Mouse (Mus musculus) CH12.LX (cell line): Measurements from ENCODE around the gene Ppm1b. TPM values are rescaled to one million over a fixed set of nuclear protein-coding genes. Genes with fewer than 3 reads are reported as not detected.
A peak's percentile ranks its signal among the peaks of the same experiment; 100 is the strongest.

ENCODE experiments used
- DNase-seq: peaks from one replicate; pipeline ENCODE4 v3.0.0-alpha.2; 2013; ENCODE audit errors: extremely low read depth
- H3K27ac ChIP-seq: 2 replicates; pipeline ENCODE4 v1.5.1; 2012; ENCODE audit warnings: low read depth, mild to moderate bottlenecking, control low read depth, moderate library complexity; ENCODE audit not compliant: insufficient read depth
- H3K27me3 ChIP-seq: replicated peaks from 2 replicates; pipeline ENCODE3; 2012; ENCODE audit warnings: inconsistent platforms
- H3K36me3 ChIP-seq, 2 experiments: replicated peaks in 1 of 2; 2 replicates each; pipeline versions ENCODE3 to v1.6.1; 2012; ENCODE audit warnings: inconsistent platforms in 1 of 2, low read length in 1 of 2, mild to moderate bottlenecking in 1 of 2, mixed read lengths in 1 of 2, moderate library complexity in 1 of 2; ENCODE audit not compliant: control insufficient read depth in 1 of 2, insufficient read depth in 1 of 2
- H3K4me1 ChIP-seq, 2 experiments: 2 replicates each; pipeline ENCODE4 v1.6.1; 2012; ENCODE audit warnings: inconsistent platforms in 1 of 2, moderate library complexity in 1 of 2; ENCODE audit not compliant: insufficient read depth in 2 of 2, control insufficient read depth in 1 of 2
- H3K4me2 ChIP-seq: 2 replicates; pipeline ENCODE4 v1.6.1; 2012; ENCODE audit warnings: low read depth, mild to moderate bottlenecking, control low read depth; ENCODE audit not compliant: poor library complexity, insufficient read depth, severe bottlenecking
- H3K4me3 ChIP-seq, 3 experiments: fragments of 150-350 bp in 1 of 3; sonication (generic) in 1 of 3; replicated peaks in 1 of 3; 2 replicates each; pipeline versions ENCODE3 to v1.5.1; 2011 to 2012; ENCODE audit warnings: low read depth in 2 of 3, low read length in 2 of 3, mild to moderate bottlenecking in 2 of 3, moderate library complexity in 2 of 3, control low read depth in 1 of 3, improper control_type of control experiment in 1 of 3, inconsistent platforms in 1 of 3, mixed read lengths in 1 of 3; ENCODE audit not compliant: poor library complexity in 1 of 3
- H3K79me2 ChIP-seq: replicated peaks from 2 replicates; pipeline ENCODE4 v1.6.1; 2012; ENCODE audit warnings: mild to moderate bottlenecking, moderate library complexity; ENCODE audit not compliant: control insufficient read depth, poor library complexity, insufficient read depth, severe bottlenecking; ENCODE audit errors: extremely low read depth
- H3K9ac ChIP-seq: 2 replicates; pipeline ENCODE4 v1.6.1; 2012; ENCODE audit warnings: low read depth, mild to moderate bottlenecking, control low read depth, moderate library complexity; ENCODE audit not compliant: insufficient read depth
- H3K9me3 ChIP-seq: replicated peaks from 2 replicates; pipeline ENCODE3; 2012; ENCODE audit warnings: low read length, inconsistent platforms, mixed read lengths
- BHLHE40 ChIP-seq: IDR thresholded peaks from 2 replicates; pipeline ENCODE4 v1.6.1; 2011; ENCODE audit warnings: mild to moderate bottlenecking, low read depth, low read length, improper control_type of control experiment
- CHD1 ChIP-seq: IDR thresholded peaks from 2 replicates; pipeline ENCODE4 v1.6.1; 2012; ENCODE audit warnings: low read depth, low read length, improper control_type of control experiment, inconsistent platforms
- CHD2 ChIP-seq: IDR thresholded peaks from 2 replicates; pipeline ENCODE4 v1.6.1; 2011; ENCODE audit warnings: low read length, improper control_type of control experiment
- CTCF ChIP-seq, 2 experiments: IDR thresholded peaks in 1 of 2; conservative IDR thresholded peaks in 1 of 2; 2 replicates each; pipeline ENCODE4 v1.5.1; 2011 to 2012; ENCODE audit warnings: low read depth in 2 of 2, low read length in 2 of 2, improper control_type of control experiment in 1 of 2, inconsistent platforms in 1 of 2, mild to moderate bottlenecking in 1 of 2, moderate library complexity in 1 of 2
- E2F4 ChIP-seq: IDR thresholded peaks from 2 replicates; pipeline ENCODE4 v1.6.1; 2011; ENCODE audit warnings: low read depth, low read length, improper control_type of control experiment; ENCODE audit not compliant: insufficient replicate concordance
- ELF1 ChIP-seq: IDR thresholded peaks from 2 replicates; pipeline ENCODE4 v1.6.1; 2014; ENCODE audit warnings: low read depth, mild to moderate bottlenecking, inconsistent platforms, low read length, improper control_type of control experiment
- GABPA ChIP-seq: IDR thresholded peaks from 2 replicates; pipeline ENCODE4 v1.6.1; 2012; ENCODE audit warnings: low read depth, low read length, improper control_type of control experiment, inconsistent platforms; ENCODE audit not compliant: insufficient replicate concordance
- HCFC1 ChIP-seq: IDR thresholded peaks from 2 replicates; pipeline ENCODE4 v1.6.1; 2012; ENCODE audit warnings: low read depth, mild to moderate bottlenecking, inconsistent platforms, low read length, improper control_type of control experiment
- JUN ChIP-seq: IDR thresholded peaks from 2 replicates; pipeline ENCODE4 v1.6.1; 2011; ENCODE audit warnings: low read depth, mild to moderate bottlenecking, low read length, improper control_type of control experiment, moderate library complexity; ENCODE audit not compliant: insufficient read depth
- JUND ChIP-seq: conservative IDR thresholded peaks from 2 replicates; pipeline ENCODE4 v1.6.1; 2011; ENCODE audit warnings: low read depth, low read length, improper control_type of control experiment
- MAFK ChIP-seq: IDR thresholded peaks from 2 replicates; pipeline ENCODE4 v1.6.1; 2011; ENCODE audit warnings: low read length, improper control_type of control experiment; ENCODE audit not compliant: insufficient replicate concordance
- MAX ChIP-seq: IDR thresholded peaks from 2 replicates; pipeline ENCODE4 v1.6.1; 2011; ENCODE audit warnings: low read length, improper control_type of control experiment
- MYC ChIP-seq: IDR thresholded peaks from 2 replicates; pipeline ENCODE4 v1.6.1; 2011; ENCODE audit warnings: low read depth, mild to moderate bottlenecking, improper control_type of control experiment, low read length
- NELFE ChIP-seq: IDR thresholded peaks from 2 replicates; pipeline ENCODE4 v1.6.1; 2011; ENCODE audit warnings: low read depth, low read length, improper control_type of control experiment
- POLR2A ChIP-seq: IDR thresholded peaks from 2 replicates; pipeline ENCODE4 v1.6.1; 2011; ENCODE audit warnings: low read depth, mild to moderate bottlenecking, improper control_type of control experiment, low read length
- SIN3A ChIP-seq: IDR thresholded peaks from 2 replicates; pipeline ENCODE4 v1.6.1; 2012; ENCODE audit warnings: low read length, improper control_type of control experiment, inconsistent platforms
- TBP ChIP-seq: conservative IDR thresholded peaks from 2 replicates; pipeline ENCODE4 v1.6.1; 2011; ENCODE audit warnings: low read depth, low read length, improper control_type of control experiment
- TCF12 ChIP-seq: IDR thresholded peaks from 2 replicates; pipeline ENCODE4 v1.6.1; 2014; ENCODE audit warnings: low read depth, mild to moderate bottlenecking, inconsistent platforms, low read length, improper control_type of control experiment
- USF1 ChIP-seq: IDR thresholded peaks from 2 replicates; pipeline ENCODE4 v1.6.1; 2014; ENCODE audit warnings: low read depth, mild to moderate bottlenecking, inconsistent platforms, low read length, improper control_type of control experiment
- ZMIZ1 ChIP-seq: IDR thresholded peaks from 2 replicates; pipeline ENCODE4 v1.6.1; 2012; ENCODE audit warnings: low read depth, mild to moderate bottlenecking, inconsistent platforms, low read length, improper control_type of control experiment
- dilution Hi-C: fragments of 300-500 bp; cut with MboI; formaldehyde crosslinking; loops from 2 replicates; pipeline ENCODE4 v1.14.3; 2020; ENCODE audit warnings: low sequenced_read_pairs; ENCODE audit not compliant: extremely low pct_unique_long_range_greater_than_20kb, extremely low pct_ligation_motif_present
- in situ Hi-C: fragments of 300-500 bp; cut with MboI; formaldehyde crosslinking; loops from 3 replicates; pipeline ENCODE4 v1.14.3; 2019; ENCODE audit warnings: low sequenced_read_pairs, low pct_ligation_motif_present, low pct_unique_long_range_greater_than_20kb, mixed read lengths
- polyA plus RNA-seq: library from polyadenylated mRNA; unstranded; fragments of >175 nt; gene quantifications from 2 replicates; pipeline ENCODE4 v1.2.1, GENCODE M21; 2012; ENCODE audit warnings: low read depth; ENCODE audit not compliant: insufficient read length
- total RNA-seq, 2 experiments: library from RNA; depleted of rRNA; stranded (reverse); fragments of 300-350 nt in 1 of 2; fragments of >200 nt in 1 of 2; gene quantifications; 2 replicates each; pipeline ENCODE4 v1.2.3; 2012 to 2014

Gene Ppm1b
- total and polyA plus RNA-seq, 3 experiments = 37.7 to 49.6 (median 39.5) TPM

DNA sequence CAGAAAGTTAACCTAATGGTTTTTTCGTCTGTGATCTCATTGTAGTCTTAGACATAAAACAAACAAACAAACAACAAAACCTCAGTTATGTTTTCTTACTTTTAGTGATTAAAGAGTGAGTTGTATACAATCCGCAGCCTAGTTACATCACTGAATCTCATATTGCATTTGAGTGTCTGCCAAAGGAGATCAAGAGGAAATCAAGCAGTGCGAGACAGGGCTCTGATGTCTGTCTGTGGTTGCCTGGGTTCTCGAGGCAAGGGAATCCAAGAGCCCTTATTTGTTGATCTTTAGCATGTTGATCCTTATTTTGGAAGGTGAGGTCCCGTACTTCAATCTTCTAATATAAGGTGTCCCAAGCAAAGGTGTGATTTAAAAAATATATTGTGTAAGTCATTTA lies 1.7 kb upstream of the Ppm1b start:
- Histone ChIP-seq H3K4me3 (no peak overlapping the region), H3K9me3 (no peaks in the 10 kb centered on the region), H3K36me3 (no peaks in the 10 kb centered on the region), H3K9ac (no peak overlapping the region), H3K27ac (no peak overlapping the region), H3K79me2 (peaks cover 13% of the 10 kb centered on the region), H3K4me1 (peaks cover 0 to 16% of the 10 kb centered on the region in 2 experiments; a peak in 2 of 4 replicates), H3K27me3 (no peaks in the 10 kb centered on the region), H3K4me2 (no peak overlapping the region)
- in situ Hi-C loops = no loop called here
- DNase-seq = no peak
- TF ChIP-seq JUN = no peak
- no peak for TF ChIP-seq MAX
- dilution Hi-C loops = no loop called here

- in situ Hi-C loops (no loop called here), dilution Hi-C loops (no loop called here)
- peak overlapping the region; percentile 83 for H3K9ac ChIP-seq
- H3K4me1 ChIP-seq = peaks cover 5 to 35% of the 10 kb centered on the region in 2 experiments; a peak in 3 of 4 replicates
- H3K27ac ChIP-seq = peak overlapping the region; percentile 76; the same call in 1 of the 2 replicates
- H3K4me2 ChIP-seq = peak overlapping the region; percentile 95
- no peaks in the 10 kb centered on the region for H3K9me3 ChIP-seq
- H3K4me3 ChIP-seq = peak overlapping the region; percentile 62 to 69 (median 67)
- peaks cover 0 to 4% of the 10 kb centered on the region in 2 experiments for H3K36me3 ChIP-seq
- peaks cover 28% of the 10 kb centered on the region for H3K79me2 ChIP-seq
- TF ChIP-seq JUN (peak; percentile 65; the same call in 1 of the 2 replicates), NELFE (peak; percentile 67), MYC (0 out of 2 replicates have a peak, but pooled peaks have one; percentile 7), SIN3A (peak; percentile 75), CHD2 (peak; percentile 83), CTCF (conservative IDR thresholded peaks at IDR 0.05 in 1 of 2, IDR thresholded peaks at IDR 0.05 in 1 of 2; ENCODE audit: low read depth in 2 of 2, low read length in 2 of 2) (no peak), E2F4 (0 out of 2 replicates have a peak, but pooled peaks have one; percentile 18), USF1 (no peak), ZMIZ1 (0 out of 2 replicates have a peak, but pooled peaks have one; percentile 67), CHD1 (peak; percentile 4; the same call in 1 of the 2 replicates), ELF1 (peak; percentile 61; the same call in 1 of the 2 replicates), GABPA (no peak), JUND (no peak; the same call in 1 of the 2 replicates), HCFC1 (peak; percentile 54), TBP (0 out of 2 replicates have a peak, but pooled peaks have one; percentile 49), MAX (peak; percentile 69), TCF12 (no peak; the same call in 1 of the 2 replicates), POLR2A (peak; percentile 77), MAFK (no peak), BHLHE40 (no peak)
- DNase-seq = peak; percentile 93
- H3K27me3 ChIP-seq = no peaks in the 10 kb centered on the region
Observed at GRCm38 (mm10) chr17:84956931-84957486, 468 bp downstream of the Ppm1b start.
